Mouse (Mus musculus) ES-Bruce4 (cell line): ENCODE measurements around the gene Hc. TPM values are rescaled to one million over a fixed set of nuclear protein-coding genes. Genes with fewer than 3 reads are reported as not detected.

Experiments
- H3K27ac ChIP-seq: 2 replicates; pipeline ENCODE4 v1.5.1; 2012; ENCODE audit warnings: low read length, inconsistent platforms; ENCODE audit not compliant: insufficient read depth
- H3K27me3 ChIP-seq: 2 replicates; pipeline ENCODE4 v1.6.1; 2012; ENCODE audit warnings: mild to moderate bottlenecking, low read length, inconsistent platforms; ENCODE audit not compliant: control insufficient read depth, poor library complexity, insufficient read depth, severe bottlenecking
- H3K36me3 ChIP-seq: 2 replicates; pipeline ENCODE4 v1.6.1; 2012; ENCODE audit warnings: inconsistent platforms, mild to moderate bottlenecking, low read length, moderate library complexity; ENCODE audit not compliant: control insufficient read depth, poor library complexity, insufficient read depth, severe bottlenecking
- H3K4me1 ChIP-seq: one replicate; pipeline ENCODE4 v1.8.1; 2011; ENCODE audit warnings: low read length; ENCODE audit not compliant: control insufficient read depth, insufficient read depth
- H3K4me3 ChIP-seq: 2 replicates; pipeline ENCODE4 v1.5.1; 2011; ENCODE audit warnings: low read depth, mild to moderate bottlenecking, low read length
- H3K9ac ChIP-seq: 2 replicates; pipeline ENCODE4 v1.6.1; 2012; ENCODE audit warnings: low read depth, mild to moderate bottlenecking, inconsistent platforms; ENCODE audit not compliant: poor library complexity, severe bottlenecking
- H3K9me3 ChIP-seq: replicated peaks from 2 replicates; pipeline ENCODE4 v1.6.1; 2012; ENCODE audit warnings: mild to moderate bottlenecking, low read length, inconsistent platforms; ENCODE audit not compliant: control insufficient read depth, poor library complexity, insufficient read depth, severe bottlenecking
- CTCF ChIP-seq: IDR thresholded peaks from one replicate; pipeline ENCODE4 v1.8.1; 2011; ENCODE audit warnings: low read depth, low read length
- EP300 ChIP-seq: IDR thresholded peaks from 2 replicates; pipeline ENCODE4 v1.6.1; 2011; ENCODE audit warnings: low read depth, low read length; ENCODE audit not compliant: insufficient read depth
- POLR2A ChIP-seq: IDR thresholded peaks from one replicate; pipeline ENCODE4 v1.8.1; 2011; ENCODE audit warnings: low read length; ENCODE audit not compliant: insufficient read depth
- polyA plus RNA-seq: library from polyadenylated mRNA; stranded (reverse); fragments of >200 nt; gene quantifications from 2 replicates; pipeline ENCODE4 v1.2.4, GENCODE M21; 2011; ENCODE audit warnings: low read depth; ENCODE audit not compliant: missing spikeins, insufficient read depth, insufficient read length

Hc gene
- polyA plus RNA-seq, 1 experiment = not detected

DNA sequence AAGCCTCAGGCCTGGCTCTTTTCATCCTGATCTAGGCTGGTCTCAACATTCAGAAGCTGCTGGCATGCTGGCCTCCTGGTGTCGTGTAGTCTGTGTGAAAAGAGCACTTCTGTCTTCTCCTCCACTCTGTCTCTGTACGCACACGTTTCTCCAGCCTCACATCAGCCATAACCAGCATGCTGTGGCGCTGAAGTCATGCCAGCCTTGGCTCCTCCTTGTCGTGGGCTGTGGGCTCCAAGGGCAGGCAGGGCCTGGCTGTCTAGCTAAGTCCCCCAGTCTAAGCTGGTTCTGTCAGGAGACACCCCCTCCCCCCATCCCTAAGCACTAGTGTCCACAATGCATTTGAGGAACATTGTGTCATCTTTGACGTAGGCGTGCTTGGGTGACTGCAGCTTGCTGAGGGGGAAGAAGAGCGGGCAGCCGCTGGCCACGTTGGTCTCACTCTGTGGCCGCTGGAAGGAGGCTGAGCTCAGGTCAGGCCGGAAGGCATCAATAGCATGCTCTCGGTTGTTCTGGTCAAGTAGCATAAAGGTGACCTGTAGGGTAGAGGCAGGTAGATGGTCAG is 117.6 kb downstream of the Hc start:
- no peaks in the 10 kb centered on the region for H3K36me3 ChIP-seq
- H3K4me3 ChIP-seq = no peak overlapping the region
- no peak overlapping the region for H3K27ac ChIP-seq
- TF ChIP-seq CTCF (no peak), POLR2A (no peak), EP300 (no peak)
- no peaks in the 10 kb centered on the region for H3K27me3 ChIP-seq
- no peaks in the 10 kb centered on the region for H3K9me3 ChIP-seq
- H3K9ac ChIP-seq = no peak overlapping the region
- peaks cover 14% of the 10 kb centered on the region for H3K4me1 ChIP-seq

DNA sequence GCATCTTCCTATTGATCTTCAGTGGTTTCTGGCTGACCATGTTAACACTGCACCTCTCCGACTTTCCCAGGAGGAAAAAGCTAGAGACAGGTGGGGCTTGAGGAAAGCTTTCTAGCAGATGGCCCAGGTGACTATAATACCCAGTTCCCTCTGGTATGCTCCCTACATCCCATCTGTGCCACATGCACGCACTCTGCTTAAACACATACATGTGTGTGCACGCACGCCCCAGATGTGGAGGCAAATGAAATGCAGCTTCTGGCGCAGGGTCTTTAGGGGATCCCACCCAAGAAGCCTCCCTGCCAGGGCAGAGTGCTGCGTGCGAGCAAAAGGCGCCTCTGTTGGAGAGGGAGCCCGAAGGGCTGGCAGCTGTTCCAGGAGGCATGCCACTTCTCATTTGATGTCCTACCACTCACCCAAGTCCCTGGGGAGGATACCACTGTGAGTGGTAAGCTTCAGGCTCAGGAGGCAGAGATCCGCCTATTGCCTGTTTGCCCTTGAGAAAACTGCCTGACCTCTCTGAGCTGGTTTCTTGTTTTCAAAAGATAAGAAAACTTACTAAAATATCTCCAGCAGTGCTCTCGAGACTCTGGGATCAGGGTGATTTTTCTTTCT is 120.1 kb downstream of the Hc start:
- H3K9me3 ChIP-seq = no peaks in the 10 kb centered on the region
- TF ChIP-seq CTCF (no peak), POLR2A (no peak), EP300 (no peak)
- H3K36me3 ChIP-seq = no peaks in the 10 kb centered on the region
- no peaks in the 10 kb centered on the region for H3K27me3 ChIP-seq
- peaks cover 16% of the 10 kb centered on the region for H3K4me1 ChIP-seq
- H3K27ac ChIP-seq = no peak overlapping the region
- H3K9ac ChIP-seq = no peak overlapping the region
- no peak overlapping the region for H3K4me3 ChIP-seq

DNA sequence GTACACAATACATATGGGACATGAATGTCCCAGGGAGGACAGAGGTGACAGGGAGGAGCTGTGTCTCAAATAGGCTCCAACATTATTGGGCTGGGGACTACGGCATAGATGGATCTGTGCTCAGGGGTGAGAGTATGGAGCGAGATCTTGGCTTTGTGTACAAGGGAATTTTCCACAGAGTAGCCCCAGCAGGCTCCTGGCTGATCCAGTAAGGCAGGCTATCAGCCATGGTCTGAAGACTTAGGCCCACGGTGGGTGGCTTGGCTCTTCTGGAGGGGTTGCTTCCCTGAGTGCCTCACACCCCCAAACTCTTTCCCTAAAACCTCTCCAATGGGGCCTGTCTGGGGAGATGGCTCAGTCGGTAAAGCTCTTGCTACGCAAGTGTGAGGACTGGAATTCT is 121.0 kb downstream of the Hc start:
- Histone ChIP-seq H3K36me3 (no peaks in the 10 kb centered on the region), H3K4me3 (no peak overlapping the region), H3K9ac (no peak overlapping the region), H3K9me3 (no peaks in the 10 kb centered on the region), H3K4me1 (peaks cover 18% of the 10 kb centered on the region), H3K27me3 (no peaks in the 10 kb centered on the region), H3K27ac (no peak overlapping the region)
- TF ChIP-seq EP300 (no peak), POLR2A (no peak), CTCF (no peak)

DNA sequence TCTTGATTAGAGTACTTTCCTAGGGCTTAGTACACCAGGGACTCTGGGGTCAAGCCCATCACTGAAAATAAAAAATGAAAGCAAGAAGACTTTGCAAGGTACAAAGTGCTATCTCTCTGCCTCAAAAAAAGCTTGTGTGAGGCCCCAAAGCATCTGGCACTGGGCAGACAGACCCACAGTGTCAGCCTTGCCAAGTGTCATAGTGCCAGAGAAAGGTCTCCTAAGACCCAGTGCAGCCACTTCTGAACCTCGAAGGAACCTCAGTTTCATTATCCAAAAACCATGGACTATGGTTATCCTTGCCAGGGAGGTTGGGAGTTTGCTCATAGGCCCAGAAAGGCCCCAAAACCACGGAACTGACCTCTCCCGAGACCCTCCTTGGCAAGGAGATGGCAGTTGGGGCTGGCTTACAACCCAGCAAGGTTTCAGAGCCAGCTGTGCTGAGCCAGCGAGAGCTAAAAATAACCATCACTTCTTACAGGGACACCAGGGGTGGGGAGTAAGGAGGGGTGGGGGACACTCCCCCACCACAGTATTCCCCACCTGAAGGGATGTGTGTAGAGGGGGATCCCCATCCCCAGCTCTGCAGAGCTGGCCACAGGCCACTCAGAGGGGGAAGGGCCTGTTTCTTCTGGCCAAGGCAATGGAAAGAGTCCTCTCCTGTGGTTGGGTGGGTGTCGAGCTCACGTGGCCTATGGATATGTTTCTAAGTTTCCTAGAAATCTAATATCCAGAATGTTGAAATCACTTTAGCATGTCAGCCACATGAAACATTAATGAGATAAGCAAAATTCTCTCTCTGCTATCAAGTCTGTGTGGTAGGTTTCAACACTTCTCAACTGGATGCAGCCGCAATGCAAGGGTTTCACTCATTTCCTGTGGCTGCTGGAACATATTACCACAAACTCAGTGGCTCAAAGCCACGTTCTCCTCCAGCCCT is 122.7 kb downstream of the Hc start:
- H3K27ac ChIP-seq = no peak overlapping the region
- no peaks in the 10 kb centered on the region for H3K36me3 ChIP-seq
- no peak overlapping the region for H3K9ac ChIP-seq
- H3K9me3 ChIP-seq = no peaks in the 10 kb centered on the region
- no peak for TF ChIP-seq EP300
- no peak for TF ChIP-seq POLR2A
- no peak for TF ChIP-seq CTCF
- H3K4me3 ChIP-seq = no peak overlapping the region
- no peaks in the 10 kb centered on the region for H3K27me3 ChIP-seq
- peaks cover 15% of the 10 kb centered on the region for H3K4me1 ChIP-seq

DNA sequence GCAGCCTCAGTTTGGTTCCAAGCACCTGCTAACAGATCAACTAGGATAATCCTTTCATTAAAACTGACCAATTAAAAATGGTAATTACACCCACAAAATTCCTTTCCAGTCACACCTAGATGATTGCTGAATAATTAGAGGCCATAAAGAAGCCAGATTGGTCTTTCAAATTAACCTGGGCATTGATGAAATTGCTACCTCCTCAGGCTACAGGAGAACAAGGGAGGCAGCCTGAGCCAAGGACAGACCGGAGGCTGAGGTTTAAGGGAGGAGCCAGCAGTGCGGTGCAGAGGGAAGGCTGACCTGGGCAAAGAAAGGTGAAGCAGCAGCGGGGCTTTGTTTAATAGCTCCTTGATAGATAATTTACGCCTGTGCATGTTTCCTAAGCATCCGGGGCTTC is 123.8 kb downstream of the Hc start:
- H3K9me3 ChIP-seq = no peaks in the 10 kb centered on the region
- H3K27ac ChIP-seq = peak overlapping the region; percentile 33
- H3K4me3 ChIP-seq = no peak overlapping the region
- H3K27me3 ChIP-seq = no peaks in the 10 kb centered on the region
- H3K36me3 ChIP-seq = no peaks in the 10 kb centered on the region
- peaks cover 11% of the 10 kb centered on the region for H3K4me1 ChIP-seq
- TF ChIP-seq CTCF (no peak), POLR2A (no peak), EP300 (no peak; the same call in 1 of the 2 replicates)
- no peak overlapping the region for H3K9ac ChIP-seq

Other genes starting within 250 kb of the Hc start
- 74.5 and 82.0 TPM in 2 replicates for gene Fbxw2, start 235.1 kb downstream of the Hc start, polyA plus RNA-seq
- 4.6 and 4.7 TPM in 2 replicates for gene Gm34653, start 228.4 kb downstream of the Hc start, polyA plus RNA-seq
- gene Cutal, start 187.0 kb downstream of the Hc start, polyA plus RNA-seq = 1.9 and 7.4 TPM in 2 replicates
- 63.9 and 77.6 TPM in 2 replicates for gene Psmd5, start 186.5 kb downstream of the Hc start, polyA plus RNA-seq
- gene Phf19, start 147.4 kb downstream of the Hc start, polyA plus RNA-seq = 10.3 and 11.8 TPM in 2 replicates
- gene Traf1, start 99.7 kb downstream of the Hc start, polyA plus RNA-seq = 1.2 and 5.1 TPM in 2 replicates
- gene AI182371, start 40.1 kb upstream of the Hc start, polyA plus RNA-seq = 0.93 and 1.3 TPM in 2 replicates
- gene Cntrl, start 48.1 kb upstream of the Hc start, polyA plus RNA-seq = 48.2 and 49.0 TPM in 2 replicates
- gene Rab14, start 139.7 kb upstream of the Hc start, polyA plus RNA-seq = 89.5 and 103 TPM in 2 replicates
- gene Gsn, start 194.9 kb upstream of the Hc start, polyA plus RNA-seq = 46.9 and 48.8 TPM in 2 replicates